Mouse (Mus musculus) spleen, adult 2 months (tissue): ENCODE results near the gene Kazn. TPM values are rescaled to one million over a fixed set of nuclear protein-coding genes. Genes with fewer than 3 reads are reported as not detected.
A peak's percentile ranks its signal among the peaks of the same experiment; 100 is the strongest.

ENCODE experiments used
- DNase-seq, 2 experiments: peaks; one replicate each; pipeline versions ENCODE4 v3.0.0 to v3.0.0-alpha.2; 2012 to 2021; ENCODE audit warnings: low spot score in 2 of 2, low read depth in 1 of 2
- H3K27ac ChIP-seq: fragments of 200-500 bp; 2 replicates; pipeline ENCODE4 v1.5.1; 2012; ENCODE audit warnings: low read length, inconsistent platforms; ENCODE audit not compliant: insufficient read depth
- H3K27me3 ChIP-seq: fragments of 200-500 bp; 2 replicates; pipeline ENCODE4 v1.6.1; 2012; ENCODE audit warnings: mild to moderate bottlenecking, moderate library complexity, low read length, inconsistent platforms; ENCODE audit not compliant: control insufficient read depth, insufficient read depth
- H3K36me3 ChIP-seq: fragments of 200-500 bp; 2 replicates; pipeline ENCODE4 v1.6.1; 2012; ENCODE audit warnings: mild to moderate bottlenecking, low read length, inconsistent platforms; ENCODE audit not compliant: control insufficient read depth, insufficient read depth
- H3K4me1 ChIP-seq: fragments of 200-500 bp; 2 replicates; pipeline ENCODE4 v1.6.1; 2011; ENCODE audit warnings: inconsistent platforms; ENCODE audit not compliant: control insufficient read depth, insufficient read depth, insufficient read length
- H3K4me3 ChIP-seq: fragments of 200-500 bp; 2 replicates; pipeline ENCODE4 v1.5.1; 2011; ENCODE audit warnings: mild to moderate bottlenecking, inconsistent platforms; ENCODE audit not compliant: insufficient read depth, insufficient read length; ENCODE audit errors: extremely low read depth
- CTCF ChIP-seq: fragments of 200-500 bp; IDR thresholded peaks from 2 replicates; pipeline ENCODE4 v1.5.1; 2011; ENCODE audit warnings: mild to moderate bottlenecking, inconsistent platforms; ENCODE audit not compliant: insufficient read depth, insufficient read length, insufficient replicate concordance; ENCODE audit errors: extremely low read depth
- POLR2A ChIP-seq: fragments of 200-500 bp; IDR thresholded peaks from 2 replicates; pipeline ENCODE4 v1.6.1; 2011; ENCODE audit warnings: low read depth, low read length, inconsistent platforms
- WGBS: fragments of 180-500 bp; shearing (Covaris S2); methylation state at CpG from one replicate; pipeline ENCODE4 v1.1.7; 2018; 5-methylcytosine and 5-hydroxymethylcytosine counted together
- polyA plus RNA-seq: library from polyadenylated mRNA; depleted of rRNA; stranded (reverse); fragments of >200 nt; gene quantifications from 2 replicates; pipeline ENCODE4 v1.2.3, GENCODE M21; 2012

Kazn gene
- polyA plus RNA-seq, 1 experiment, result 13.2 TPM

- Histone ChIP-seq H3K4me3 (no peak overlapping the region), H3K36me3 (no peaks in the 10 kb centered on the region), H3K27me3 (peaks cover 6% of the 10 kb centered on the region), H3K27ac (no peak overlapping the region), H3K4me1 (no peaks in the 10 kb centered on the region; the same call in 1 of the 2 replicates)
- WGBS, result 91% methylated on average over 9 of the region's 9 CpGs
- no peak for DNase-seq
- TF ChIP-seq POLR2A (no peak), CTCF (no peak)
These were observed 4.4 kb downstream of the Kazn start for GRCm38 (mm10) chr4:142234828-142235227.

- Histone ChIP-seq H3K27ac (no peak overlapping the region), H3K27me3 (no peaks in the 10 kb centered on the region), H3K4me1 (no peaks in the 10 kb centered on the region), H3K36me3 (no peaks in the 10 kb centered on the region), H3K4me3 (no peak overlapping the region)
- WGBS, result 67% methylated on average over 13 of the region's 13 CpGs
- DNase-seq, result no peak
- TF ChIP-seq CTCF (no peak), POLR2A (no peak)
These were observed 10.2 kb downstream of the Kazn start for GRCm38 (mm10) chr4:142228821-142229575.

GRCm38 (mm10) chr4:142223898-142224645 is 15.1 kb downstream of the Kazn start:
- Histone ChIP-seq H3K4me1 (no peaks in the 10 kb centered on the region), H3K4me3 (no peak overlapping the region), H3K27me3 (no peaks in the 10 kb centered on the region), H3K27ac (no peak overlapping the region), H3K36me3 (no peaks in the 10 kb centered on the region)
- no peak for TF ChIP-seq CTCF
- no peak for TF ChIP-seq POLR2A
- 82% methylated on average over 9 of the region's 9 CpGs for WGBS
- no peak for DNase-seq

- Histone ChIP-seq H3K27ac (no peak overlapping the region), H3K4me3 (no peak overlapping the region), H3K36me3 (no peaks in the 10 kb centered on the region), H3K4me1 (no peaks in the 10 kb centered on the region), H3K27me3 (no peaks in the 10 kb centered on the region)
- 97% methylated on average over 1 of the region's 1 CpGs for WGBS
- DNase-seq, result no peak
- TF ChIP-seq CTCF, result no peak
- TF ChIP-seq POLR2A, result no peak
These were observed 16.8 kb downstream of the Kazn start for GRCm38 (mm10) chr4:142222385-142222784.

- H3K36me3 ChIP-seq, result no peaks in the 10 kb centered on the region
- no peak overlapping the region for H3K27ac ChIP-seq
- DNase-seq, result no peak
- H3K4me1 ChIP-seq, result no peaks in the 10 kb centered on the region
- TF ChIP-seq POLR2A, result no peak
- TF ChIP-seq CTCF, result no peak
- no peaks in the 10 kb centered on the region for H3K27me3 ChIP-seq
- 83% methylated on average over 5 of the region's 5 CpGs for WGBS
- no peak overlapping the region for H3K4me3 ChIP-seq
These were observed 17.5 kb downstream of the Kazn start for GRCm38 (mm10) chr4:142221757-142222072.

- Histone ChIP-seq H3K27ac (0 out of 2 replicates have a peak overlapping the region, but pooled peaks have one; percentile 9), H3K4me3 (no peak overlapping the region), H3K4me1 (no peaks in the 10 kb centered on the region), H3K36me3 (no peaks in the 10 kb centered on the region), H3K27me3 (no peaks in the 10 kb centered on the region)
- TF ChIP-seq CTCF (no peak), POLR2A (no peak)
- no peak for DNase-seq
- WGBS, result 90% methylated on average over 18 of the region's 18 CpGs
These were observed 18.0 kb downstream of the Kazn start for GRCm38 (mm10) chr4:142221025-142221756.
